Mouse (Mus musculus) left cerebral cortex, adult 2 months (tissue): ENCODE measurements at regions not wholly inside any gene's neighbourhood (a gene's known extent, or its start where the extent isn't known, plus 50 kb on each side); places are given as distances from the start of the nearest gene placed in this dataset.

Experiments used
- DNase-seq, 2 experiments: peaks; one replicate each; pipeline ENCODE4 v3.0.0; 2021 to 2022; ENCODE audit warnings: low spot score in 2 of 2, mixed read lengths in 1 of 2; ENCODE audit errors: extremely low spot score in 1 of 2
- H3K27ac ChIP-seq: fragments of 200-600 bp; 2 replicates; pipeline ENCODE4 v1.8.1; 2022
- H3K4me3 ChIP-seq: fragments of 200-600 bp; 2 replicates; pipeline ENCODE4 v1.8.1; 2022
- CTCF ChIP-seq: fragments of 200-600 bp; IDR thresholded peaks from 2 replicates; pipeline ENCODE4 v1.8.1; 2022; ENCODE audit warnings: antibody characterized with exemption, mild to moderate bottlenecking, moderate library complexity
- intact Hi-C: fragments of 180-260 bp; cut with DNase I; formaldehyde crosslinking; loops from one replicate; pipeline ENCODE4 v1.15.1; 2025

- no peak for DNase-seq
- no peak for TF ChIP-seq CTCF
- no peak overlapping the region for H3K27ac ChIP-seq
- intact Hi-C loops: no loop called here
- H3K4me3 ChIP-seq: no peak overlapping the region
Measured at GRCm38 (mm10) chr2:48141281-48141680, 672.6 kb upstream of the Acvr2a start.

GRCm38 (mm10) chr2:48154706-48155105, 659.2 kb upstream of the Acvr2a start:
- no peak overlapping the region for H3K4me3 ChIP-seq
- TF ChIP-seq CTCF: no peak
- H3K27ac ChIP-seq: no peak overlapping the region
- DNase-seq: no peak
- intact Hi-C loops: no loop called here

- DNase-seq: no peak
- intact Hi-C loops: no loop called here
- no peak for TF ChIP-seq CTCF
Measured at GRCm38 (mm10) chr2:48172626-48173025, 641.3 kb upstream of the Acvr2a start.

GRCm38 (mm10) chr2:48186161-48186560, 627.7 kb upstream of the Acvr2a start:
- Histone ChIP-seq H3K4me3 (no peak overlapping the region), H3K27ac (no peak overlapping the region)
- intact Hi-C loops: no loop called here
- TF ChIP-seq CTCF: no peak
- DNase-seq: no peak

More at GRCm38 (mm10) chr2:48172626-48173025, 641.3 kb upstream of the Acvr2a start:
- H3K27ac ChIP-seq: no peak overlapping the region
- H3K4me3 ChIP-seq: no peak overlapping the region

- intact Hi-C loops: no loop called here
- TF ChIP-seq CTCF: no peak
- peak; percentile 55 to 60 for DNase-seq
- Histone ChIP-seq H3K27ac (no peak overlapping the region), H3K4me3 (no peak overlapping the region)
Measured at GRCm38 (mm10) chr2:48186609-48187008, 627.3 kb upstream of the Acvr2a start.

- no peak for DNase-seq
- Histone ChIP-seq H3K4me3 (no peak overlapping the region), H3K27ac (no peak overlapping the region)
- intact Hi-C loops: no loop called here
- TF ChIP-seq CTCF: no peak
Measured at GRCm38 (mm10) chr2:48211804-48212203, 602.1 kb upstream of the Acvr2a start.

GRCm38 (mm10) chr2:48220771-48221170, 593.1 kb upstream of the Acvr2a start:
- DNase-seq: no peak
- no peak overlapping the region for H3K4me3 ChIP-seq
- H3K27ac ChIP-seq: no peak overlapping the region
- TF ChIP-seq CTCF: no peak
- intact Hi-C loops: no loop called here

GRCm38 (mm10) chr2:48223084-48223799, 590.7 kb upstream of the Acvr2a start:
- no peak for DNase-seq
- no peak for TF ChIP-seq CTCF
- no peak overlapping the region for H3K27ac ChIP-seq
- intact Hi-C loops: no loop called here
- no peak overlapping the region for H3K4me3 ChIP-seq

- no peak for DNase-seq
- intact Hi-C loops: no loop called here
- Histone ChIP-seq H3K4me3 (no peak overlapping the region), H3K27ac (no peak overlapping the region)
- no peak for TF ChIP-seq CTCF
Measured at GRCm38 (mm10) chr2:48250174-48250573, 563.7 kb upstream of the Acvr2a start.

- intact Hi-C loops: no loop called here
- H3K4me3 ChIP-seq: no peak overlapping the region
- TF ChIP-seq CTCF: no peak
Measured at GRCm38 (mm10) chr2:48260299-48260698, 553.6 kb upstream of the Acvr2a start.

More at GRCm38 (mm10) chr2:48260299-48260698, 553.6 kb upstream of the Acvr2a start:
- no peak for DNase-seq
- no peak overlapping the region for H3K27ac ChIP-seq
